Mouse (Mus musculus): ENCODE measurements around the gene Reck. TPM values are rescaled to one million over a fixed set of nuclear protein-coding genes. Genes with fewer than 3 reads are reported as not detected.

Gene Reck
- polyA plus RNA-seq, 1 experiment from 2014 or later: 29.5 TPM

DNA sequence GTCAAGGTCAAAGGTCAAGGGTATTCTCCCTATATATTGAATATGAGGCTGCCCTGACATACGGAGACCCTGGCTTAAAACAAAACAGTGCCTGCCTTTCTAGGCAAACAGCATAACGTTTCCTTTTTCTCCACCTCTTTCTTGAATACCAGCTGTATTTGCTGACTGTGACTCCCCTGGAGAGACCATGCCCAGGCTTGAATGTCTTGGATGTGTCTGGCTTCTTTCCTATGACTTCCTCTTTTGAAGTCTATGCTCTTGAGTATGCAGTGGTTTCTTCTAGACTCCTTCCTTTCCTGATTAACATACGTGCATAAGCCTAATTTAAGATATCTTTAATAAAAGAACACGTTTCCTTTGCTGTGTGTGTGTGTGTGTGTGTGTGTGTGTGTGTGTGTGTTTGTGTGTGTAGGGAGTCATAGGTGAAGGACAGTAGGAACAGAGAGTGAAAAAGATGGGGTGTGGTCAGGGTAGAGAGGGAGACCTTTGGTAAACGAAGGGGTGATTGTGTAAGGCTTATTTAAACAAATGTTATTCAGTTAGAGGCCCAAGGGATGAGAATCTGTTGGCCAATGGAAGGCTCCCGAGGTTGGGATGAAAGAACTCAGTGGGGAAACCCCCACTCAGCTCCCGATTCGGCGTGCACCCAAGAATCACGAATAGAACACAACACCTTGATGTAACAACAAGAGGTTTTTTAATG lies 99.7 kb downstream of the Reck start:
- Histone ChIP-seq H3K4me2 (no peak overlapping the region), H3K27me3 (ENCODE audit: insufficient read depth, low read length) (no peaks in the 10 kb centered on the region), H3K4me1 (ENCODE audit: insufficient read depth) (peaks cover 16% of the 10 kb centered on the region), H3K4me3 (ENCODE audit: low read depth, low read length) (no peak overlapping the region), H3K27ac (ENCODE audit: low read depth) (no peak overlapping the region), H3K9ac (no peak overlapping the region), H3K36me3 (ENCODE audit: insufficient read depth) (peaks cover 7% of the 10 kb centered on the region; the same call in 1 of the 2 replicates), H3K9me3 (ENCODE audit: low read depth, low read length) (no peaks in the 10 kb centered on the region)
- TF ChIP-seq CTCF (IDR thresholded peaks at IDR 0.05; ENCODE audit: low read depth): no peak
- no peak for ATAC-seq (ENCODE audit: insufficient read depth)
- no peak for DNase-seq
- 67% methylated on average over 9 of the region's 10 CpGs for WGBS

DNA sequence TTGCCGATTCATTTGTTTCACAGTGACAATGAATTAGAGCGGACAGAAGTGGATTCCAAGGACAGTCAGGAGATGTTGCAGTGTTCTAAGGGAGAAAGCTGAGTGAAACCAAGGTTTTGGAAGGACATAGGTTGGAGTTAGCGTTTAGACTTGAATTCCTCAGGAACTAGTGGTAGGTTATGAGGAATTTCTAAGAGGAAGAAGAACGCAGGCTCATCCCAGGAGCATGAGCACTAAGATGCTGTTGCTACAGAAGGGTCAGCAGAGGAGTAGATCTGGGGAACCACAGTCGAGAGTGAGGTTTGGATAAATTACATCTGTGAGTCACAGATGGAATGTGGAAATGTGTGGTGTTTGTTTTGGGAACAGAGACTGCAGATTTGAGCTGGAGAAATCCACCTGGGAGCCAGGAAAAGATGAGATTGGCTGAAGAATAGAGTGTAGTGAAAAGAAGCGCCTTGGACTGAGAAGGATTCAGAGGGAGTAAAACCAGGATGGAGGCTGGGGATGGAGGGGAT lies 101.0 kb downstream of the Reck start:
- no peak overlapping the region for H3K9ac ChIP-seq
- H3K4me2 ChIP-seq: no peak overlapping the region
- peaks cover 16% of the 10 kb centered on the region for H3K4me1 ChIP-seq (ENCODE audit: insufficient read depth)
- no peak overlapping the region for H3K4me3 ChIP-seq (ENCODE audit: low read depth, low read length)
- ATAC-seq (ENCODE audit: insufficient read depth) (no peak), DNase-seq (no peak)
- H3K9me3 ChIP-seq (ENCODE audit: low read depth, low read length): no peaks in the 10 kb centered on the region
- WGBS: 67% methylated on average over 6 of the region's 6 CpGs
- no peak for TF ChIP-seq CTCF (IDR thresholded peaks at IDR 0.05; ENCODE audit: low read depth)
- no peaks in the 10 kb centered on the region for H3K27me3 ChIP-seq (ENCODE audit: insufficient read depth, low read length)
- H3K27ac ChIP-seq (ENCODE audit: low read depth): no peak overlapping the region
- H3K36me3 ChIP-seq (ENCODE audit: insufficient read depth): 0 out of 2 replicates have a peak, but pooled peaks cover 2% of the 10 kb centered on the region

DNA sequence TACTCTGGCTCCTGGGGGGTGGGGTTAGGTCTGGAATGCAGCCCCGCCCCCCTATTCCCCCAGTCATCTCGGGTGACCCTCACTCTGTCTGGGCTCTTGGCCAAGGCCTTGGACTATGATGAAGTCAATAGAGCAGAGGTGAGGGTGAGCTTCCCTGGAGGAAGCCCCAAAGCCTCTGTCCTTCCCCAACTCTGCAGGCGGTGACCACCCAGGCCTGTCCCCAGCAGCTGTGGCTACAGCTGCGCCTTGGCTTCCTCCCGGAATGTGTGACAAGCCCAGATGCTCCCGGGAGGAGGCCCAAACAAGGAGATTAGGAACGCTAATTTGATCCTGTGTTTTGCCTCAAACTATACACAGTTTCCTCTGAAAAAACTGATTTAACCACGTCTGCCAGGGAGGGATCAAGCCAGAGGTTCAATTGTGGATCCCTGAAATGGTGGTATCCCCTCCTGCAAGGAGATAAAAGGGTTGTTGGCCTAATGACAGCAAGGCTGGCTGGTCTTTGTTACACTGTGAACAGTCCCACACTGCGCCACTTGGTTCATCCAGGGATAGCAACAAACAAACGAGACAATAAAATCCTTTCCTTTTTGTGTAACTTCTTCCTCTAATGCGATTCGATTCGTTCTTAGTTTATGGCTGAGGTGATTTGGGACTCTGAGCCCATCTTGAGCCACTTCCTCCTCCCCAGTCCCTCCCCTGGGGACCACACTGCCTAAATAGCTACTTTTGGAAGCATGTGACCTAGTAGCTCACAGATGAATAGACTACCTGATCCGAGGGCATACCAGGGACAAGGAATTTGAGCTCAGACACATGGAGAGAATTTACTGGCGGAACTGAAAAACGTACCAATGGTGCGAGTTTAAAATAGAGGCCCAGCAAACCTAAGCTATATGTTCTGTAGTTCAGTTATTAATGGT lies 103.5 kb downstream of the Reck start:
- Histone ChIP-seq H3K4me3 (ENCODE audit: low read depth, low read length) (no peak overlapping the region), H3K4me1 (ENCODE audit: insufficient read depth) (peaks cover 9% of the 10 kb centered on the region; the same call in 1 of the 2 replicates), H3K9me3 (ENCODE audit: low read depth, low read length) (no peaks in the 10 kb centered on the region), H3K4me2 (no peak overlapping the region), H3K27ac (ENCODE audit: low read depth) (peak overlapping the region; percentile 92), H3K36me3 (ENCODE audit: insufficient read depth) (0 out of 2 replicates have a peak, but pooled peaks cover 2% of the 10 kb centered on the region), H3K27me3 (ENCODE audit: insufficient read depth, low read length) (no peaks in the 10 kb centered on the region), H3K9ac (no peak overlapping the region; the same call in 1 of the 2 replicates)
- WGBS: 31% methylated on average over 17 of the region's 17 CpGs
- no peak for TF ChIP-seq CTCF (IDR thresholded peaks at IDR 0.05; ENCODE audit: low read depth)
- peak; percentile 92 for ATAC-seq (ENCODE audit: insufficient read depth)
- DNase-seq: peak; percentile 88

DNA sequence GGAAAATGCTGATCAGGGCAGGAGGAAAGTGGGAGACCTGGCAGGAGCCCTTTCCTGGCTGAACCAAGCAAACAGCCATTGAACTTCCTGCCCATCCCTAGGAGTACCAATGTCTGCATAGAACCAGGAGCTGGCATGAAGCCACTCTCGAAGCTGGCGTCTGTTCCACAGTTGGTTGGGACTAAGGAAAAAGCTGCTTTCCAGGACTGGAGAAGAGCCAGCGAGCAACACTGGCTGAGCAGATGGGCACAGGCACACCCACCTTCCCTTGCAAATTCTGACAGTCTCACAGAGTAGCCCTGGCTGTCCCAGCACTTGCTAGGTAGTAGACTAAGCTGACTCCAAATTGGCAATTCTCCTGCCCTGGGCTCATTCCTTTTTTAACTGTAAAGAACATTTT lies 104.4 kb downstream of the Reck start:
- no peak overlapping the region for H3K4me3 ChIP-seq (ENCODE audit: low read depth, low read length)
- H3K9me3 ChIP-seq (ENCODE audit: low read depth, low read length): no peaks in the 10 kb centered on the region
- H3K27ac ChIP-seq (ENCODE audit: low read depth): no peak overlapping the region
- peaks cover 9% of the 10 kb centered on the region; the same call in 1 of the 2 replicates for H3K4me1 ChIP-seq (ENCODE audit: insufficient read depth)
- H3K36me3 ChIP-seq (ENCODE audit: insufficient read depth): no peaks in the 10 kb centered on the region
- 60% methylated on average over 3 of the region's 3 CpGs for WGBS
- no peak overlapping the region for H3K4me2 ChIP-seq
- no peaks in the 10 kb centered on the region for H3K27me3 ChIP-seq (ENCODE audit: insufficient read depth, low read length)
- DNase-seq (peak; percentile 57), ATAC-seq (ENCODE audit: insufficient read depth) (no peak)
- no peak overlapping the region for H3K9ac ChIP-seq
- TF ChIP-seq CTCF (IDR thresholded peaks at IDR 0.05; ENCODE audit: low read depth): no peak

DNA sequence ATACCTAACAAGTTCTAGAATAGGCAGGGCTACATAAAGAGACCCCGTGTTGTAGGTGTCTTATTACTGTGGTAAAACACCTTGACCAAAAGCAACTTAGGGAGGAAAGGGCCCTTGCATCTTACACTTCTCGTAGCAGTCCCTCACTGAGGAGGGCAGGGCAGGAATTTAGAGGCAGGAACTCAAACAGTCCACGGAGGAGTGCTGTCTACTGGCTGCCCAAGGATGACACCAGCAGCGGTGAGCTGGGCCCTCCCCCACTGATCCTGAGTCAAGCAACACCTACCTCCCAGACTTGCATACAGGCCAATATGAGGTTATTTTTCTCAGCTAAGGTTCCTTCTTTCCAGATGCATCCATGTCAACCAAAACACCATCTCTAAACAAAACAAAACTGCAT lies 104.9 kb downstream of the Reck start:
- DNase-seq: no peak
- no peak for TF ChIP-seq CTCF (IDR thresholded peaks at IDR 0.05; ENCODE audit: low read depth)
- H3K9ac ChIP-seq: no peak overlapping the region
- no peaks in the 10 kb centered on the region for H3K9me3 ChIP-seq (ENCODE audit: low read depth, low read length)
- peaks cover 9% of the 10 kb centered on the region; the same call in 1 of the 2 replicates for H3K4me1 ChIP-seq (ENCODE audit: insufficient read depth)
- no peaks in the 10 kb centered on the region for H3K36me3 ChIP-seq (ENCODE audit: insufficient read depth)
- no peaks in the 10 kb centered on the region for H3K27me3 ChIP-seq (ENCODE audit: insufficient read depth, low read length)
- ATAC-seq (ENCODE audit: insufficient read depth): no peak
- H3K4me3 ChIP-seq (ENCODE audit: low read depth, low read length): no peak overlapping the region
- 71% methylated on average over 4 of the region's 4 CpGs for whole genome bisulfite sequencing
- H3K4me2 ChIP-seq: no peak overlapping the region
- H3K27ac ChIP-seq (ENCODE audit: low read depth): no peak overlapping the region

DNA sequence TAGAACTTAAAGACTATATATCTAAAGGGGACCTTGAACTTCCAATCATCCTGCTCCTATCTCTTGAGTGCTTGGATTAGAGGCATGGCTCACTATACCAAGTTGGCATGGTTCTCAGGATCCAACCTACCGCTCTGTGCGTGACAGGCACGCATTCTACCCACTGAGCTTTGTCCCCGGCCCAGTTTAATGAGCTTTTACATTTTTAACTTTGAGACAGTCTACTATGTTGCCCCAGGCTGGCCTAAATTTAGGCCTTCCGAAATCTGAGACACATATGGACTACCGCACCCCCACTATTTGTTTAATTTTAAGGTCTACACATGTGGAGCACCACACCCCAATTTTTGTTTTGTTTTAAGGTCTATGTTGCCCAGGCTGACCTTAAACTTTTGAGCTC lies 105.5 kb downstream of the Reck start:
- DNase-seq: no peak
- Histone ChIP-seq H3K36me3 (ENCODE audit: insufficient read depth) (no peaks in the 10 kb centered on the region), H3K27me3 (ENCODE audit: insufficient read depth, low read length) (no peaks in the 10 kb centered on the region), H3K27ac (ENCODE audit: low read depth) (no peak overlapping the region), H3K9ac (no peak overlapping the region), H3K4me2 (no peak overlapping the region), H3K4me3 (ENCODE audit: low read depth, low read length) (no peak overlapping the region), H3K9me3 (ENCODE audit: low read depth, low read length) (no peaks in the 10 kb centered on the region), H3K4me1 (ENCODE audit: insufficient read depth) (peaks cover 9% of the 10 kb centered on the region; the same call in 1 of the 2 replicates)
- no peak for TF ChIP-seq CTCF (IDR thresholded peaks at IDR 0.05; ENCODE audit: low read depth)
- ATAC-seq (ENCODE audit: insufficient read depth): no peak
- 97% methylated on average over 6 of the region's 6 CpGs for WGBS

DNA sequence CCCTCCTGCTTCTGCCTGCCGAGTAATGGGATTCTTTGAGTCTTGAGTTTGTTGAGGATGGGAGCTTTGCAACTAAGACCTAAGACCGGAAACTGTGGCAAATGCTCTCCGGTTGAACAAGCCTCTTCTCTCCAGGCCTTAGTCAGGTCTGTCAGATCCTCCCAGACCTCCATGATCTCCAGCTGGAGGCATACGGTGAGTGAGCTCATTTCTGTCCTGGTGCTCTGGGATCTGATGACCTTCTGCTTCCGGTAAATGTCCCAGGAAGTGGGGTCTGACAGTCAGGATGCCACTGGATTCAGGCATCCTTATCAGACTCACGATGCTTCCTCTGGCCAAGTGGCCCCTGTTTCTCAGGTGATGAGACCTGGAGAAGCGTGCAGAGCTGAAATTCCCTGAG lies 105.9 kb downstream of the Reck start:
- Histone ChIP-seq H3K4me3 (ENCODE audit: low read depth, low read length) (no peak overlapping the region), H3K36me3 (ENCODE audit: insufficient read depth) (no peaks in the 10 kb centered on the region), H3K27ac (ENCODE audit: low read depth) (no peak overlapping the region), H3K9me3 (ENCODE audit: low read depth, low read length) (no peaks in the 10 kb centered on the region), H3K4me1 (ENCODE audit: insufficient read depth) (peaks cover 9% of the 10 kb centered on the region; the same call in 1 of the 2 replicates), H3K27me3 (ENCODE audit: insufficient read depth, low read length) (no peaks in the 10 kb centered on the region), H3K9ac (no peak overlapping the region), H3K4me2 (no peak overlapping the region)
- no peak for ATAC-seq (ENCODE audit: insufficient read depth)
- 88% methylated on average over 7 of the region's 7 CpGs for WGBS
- DNase-seq: no peak
- TF ChIP-seq CTCF (IDR thresholded peaks at IDR 0.05; ENCODE audit: low read depth): no peak
